Mouse (Mus musculus) retina, adult 2 months (tissue): ENCODE data around the gene Mob3b.

Source experiments
- DNase-seq: peaks from one replicate; pipeline ENCODE4 v3.0.0-alpha.2; 2012; ENCODE audit warnings: low read depth, low spot score

Gene Mob3b

DNA sequence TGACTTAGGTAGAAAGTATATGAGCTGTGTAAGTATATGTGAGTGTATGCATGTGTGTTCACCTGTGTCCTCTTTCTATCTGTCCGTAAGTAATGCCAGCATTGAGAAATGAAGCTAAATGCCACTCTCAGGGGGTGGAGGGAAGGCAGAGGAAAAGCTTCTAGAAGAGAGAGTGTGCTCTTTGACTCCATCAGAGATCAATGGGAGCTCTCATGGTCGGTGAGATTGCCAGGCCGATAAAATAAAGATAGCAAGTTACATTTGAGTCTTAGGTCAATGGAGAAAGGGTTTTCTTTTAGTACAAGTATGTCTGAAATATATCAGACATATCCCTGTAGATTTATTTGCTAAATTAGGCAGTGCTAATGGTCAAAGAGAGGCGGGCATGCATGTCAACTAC lies 9.0 kb downstream of the Mob3b start:
- DNase-seq = no peak

DNA sequence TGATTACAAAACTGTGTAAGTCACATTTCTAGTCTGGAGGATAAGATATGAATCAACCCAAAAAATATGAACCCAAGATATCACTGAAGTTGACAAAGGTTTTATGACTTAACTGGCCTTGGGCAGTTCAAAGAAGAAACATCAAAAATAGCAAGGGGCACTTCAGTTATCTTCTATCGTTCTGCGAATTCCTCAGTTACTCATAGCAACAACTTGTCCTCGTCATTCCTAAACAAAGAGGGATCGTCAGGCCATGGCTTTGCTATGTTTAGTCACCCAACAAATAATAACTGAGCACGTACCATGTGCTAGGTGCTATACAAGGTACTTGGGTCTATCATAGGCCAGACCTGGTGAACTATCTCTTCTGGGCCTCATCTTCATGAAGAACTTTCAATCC lies 10.7 kb downstream of the Mob3b start:
- no peak for DNase-seq

DNA sequence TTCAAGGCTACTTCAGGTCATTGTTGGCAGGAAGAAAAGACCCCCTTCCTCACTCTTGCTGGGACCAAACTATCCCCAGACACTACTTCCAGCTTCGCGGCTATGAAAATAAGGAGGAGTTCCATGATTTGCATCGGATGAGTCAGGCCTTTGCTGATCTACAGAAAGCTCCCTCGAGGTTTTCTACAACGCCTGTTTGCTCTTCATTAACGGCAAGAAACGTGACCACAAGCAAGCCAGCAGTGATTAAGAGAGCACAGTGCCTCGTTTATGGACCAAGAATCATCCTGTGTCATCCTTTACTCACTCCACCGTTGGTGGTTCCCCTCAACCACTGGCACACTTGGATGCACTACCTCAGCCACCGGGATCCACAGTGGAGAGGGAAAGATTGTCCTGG lies 11.6 kb downstream of the Mob3b start:
- no peak for DNase-seq

DNA sequence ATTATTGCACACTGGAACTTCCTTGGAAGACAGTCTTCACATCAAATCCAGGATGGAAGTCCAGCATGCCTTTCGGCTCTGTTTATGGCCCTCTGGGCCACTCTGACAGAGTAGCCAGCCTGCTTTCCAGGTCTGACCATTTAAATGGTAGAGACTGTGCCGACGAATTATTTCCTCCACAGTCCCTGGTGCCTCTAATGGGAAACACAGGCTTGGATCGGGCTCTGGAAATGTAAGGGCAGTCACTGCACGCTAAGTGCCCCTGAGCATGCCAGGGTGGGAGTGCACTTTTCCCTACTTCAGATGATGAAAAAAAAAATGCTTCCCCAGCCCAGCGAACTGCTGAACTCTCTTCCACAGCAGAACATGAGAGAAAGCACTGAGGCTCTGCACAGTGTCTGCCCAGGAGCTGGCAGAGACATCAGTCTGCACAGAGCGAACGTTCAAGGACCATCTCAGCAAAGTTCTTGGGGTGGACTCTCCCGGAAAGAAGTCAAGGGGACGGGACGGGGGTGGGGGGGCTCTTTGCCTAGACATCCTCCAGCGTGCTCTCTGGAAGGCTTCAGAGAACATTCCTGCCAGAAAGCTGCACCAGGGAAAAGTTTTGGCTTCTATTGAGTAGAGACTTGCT lies 13.7 kb downstream of the Mob3b start:
- no peak for DNase-seq

DNA sequence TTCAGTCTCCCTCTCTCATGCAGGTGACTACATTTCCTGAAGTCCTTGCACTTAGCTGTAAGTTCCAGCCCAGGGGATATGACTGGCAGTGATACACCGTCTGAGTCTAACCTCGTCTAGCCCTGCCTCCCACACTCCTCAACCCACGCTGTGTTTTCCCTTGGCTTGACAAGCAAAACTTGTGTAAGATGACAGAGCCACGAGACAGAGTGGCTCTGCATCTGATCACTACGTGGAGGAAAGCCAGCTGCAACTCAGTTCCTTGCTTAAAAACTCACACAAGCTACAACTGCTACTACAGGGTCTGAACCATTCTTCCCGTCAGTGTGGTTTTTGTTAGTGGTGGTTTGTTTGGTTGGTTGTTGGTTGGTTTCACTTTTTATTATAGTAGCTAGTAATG lies 17.0 kb downstream of the Mob3b start:
- no peak for DNase-seq

DNA sequence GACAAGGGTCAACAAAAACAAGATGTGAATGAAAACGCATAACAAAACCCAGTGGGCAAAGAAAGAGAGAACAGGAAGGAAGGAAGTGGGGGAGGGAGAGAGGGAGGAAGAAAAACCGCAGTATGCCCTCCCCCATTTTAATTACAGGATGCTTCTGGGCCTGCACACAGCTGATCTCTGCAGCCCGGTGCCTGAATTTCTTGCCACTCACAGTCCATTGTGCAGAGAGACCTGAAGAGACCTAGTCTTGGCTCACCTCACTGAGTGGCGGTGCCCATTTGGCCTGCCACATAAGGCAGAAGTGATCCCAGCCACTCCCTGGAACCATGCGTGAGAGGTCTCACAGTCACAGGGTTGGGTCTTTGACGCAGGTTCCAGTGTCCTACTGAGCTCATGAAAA lies 19.2 kb downstream of the Mob3b start:
- DNase-seq = no peak

DNA sequence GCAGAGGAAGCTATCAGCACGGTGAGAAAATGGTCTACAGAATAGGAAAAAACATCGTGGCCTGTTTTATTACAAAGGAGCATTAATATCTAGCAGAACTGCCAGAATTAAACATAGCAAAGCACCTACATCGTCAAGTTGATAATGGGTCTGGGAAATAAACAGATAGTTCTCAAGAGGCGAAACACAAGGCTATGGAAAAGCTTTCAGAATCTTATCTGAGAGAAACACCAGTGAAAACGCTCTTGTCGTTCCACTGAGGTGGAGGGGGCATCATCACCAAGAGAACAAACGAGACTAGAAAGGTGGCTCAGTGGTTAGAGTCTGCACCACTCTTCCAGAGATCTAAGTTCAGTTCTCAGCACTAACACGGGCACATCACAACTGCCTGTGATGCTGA lies 20.3 kb downstream of the Mob3b start:
- no peak for DNase-seq

DNA sequence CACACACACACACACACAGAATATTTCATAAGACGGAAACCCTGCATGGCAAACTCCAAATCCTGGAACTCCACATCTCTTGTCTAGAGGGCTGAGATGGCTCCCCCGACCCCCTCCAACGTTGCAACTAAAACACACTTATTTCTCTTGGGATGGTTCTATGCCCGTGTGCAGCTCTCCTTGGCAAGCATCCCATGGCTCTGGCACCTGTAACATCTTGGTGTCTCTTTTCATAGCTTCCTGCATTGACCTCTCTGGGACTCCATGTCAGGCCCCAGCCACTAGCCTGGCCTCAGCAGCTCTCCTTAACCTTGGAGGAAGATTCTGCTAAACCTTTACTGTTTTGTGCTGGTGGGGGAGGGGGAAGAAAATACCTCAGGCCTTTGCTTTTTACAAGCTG lies 21.5 kb downstream of the Mob3b start:
- DNase-seq = no peak

DNA sequence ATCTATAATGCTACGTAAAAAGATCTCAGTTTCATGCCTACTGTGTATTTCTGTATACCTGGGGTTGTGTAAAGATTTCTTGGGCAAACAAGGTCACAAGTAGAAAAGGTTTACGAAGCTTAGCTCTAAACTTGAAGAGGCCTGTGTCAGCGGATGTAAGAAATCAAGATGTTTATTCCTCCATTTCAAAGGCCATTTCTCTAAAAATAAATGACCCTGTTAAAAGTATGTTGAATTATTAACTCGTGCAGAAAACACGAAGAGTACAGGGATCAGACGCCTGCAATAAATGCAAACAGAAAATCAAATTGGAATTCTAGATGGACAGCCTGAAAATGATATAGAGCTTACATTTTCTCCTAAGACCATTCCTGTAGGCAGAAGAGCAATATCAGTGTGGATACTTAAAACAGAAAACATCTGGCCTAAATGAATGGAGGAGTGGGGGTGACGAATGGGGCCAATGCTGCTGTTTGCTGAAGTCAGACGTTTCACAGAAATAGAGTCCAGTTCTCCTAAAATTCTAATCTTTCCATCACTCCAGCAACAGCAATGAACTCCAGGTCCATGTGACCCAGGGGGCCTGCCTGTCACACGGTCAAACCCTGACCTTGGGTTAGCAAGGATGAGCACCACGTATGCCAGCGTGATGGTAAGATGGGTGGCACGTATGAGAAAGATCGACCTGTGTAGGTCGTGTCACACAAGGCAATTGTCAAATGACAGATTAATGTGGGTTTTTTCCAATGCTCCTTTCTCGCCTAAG lies 22.3 kb downstream of the Mob3b start:
- no peak for DNase-seq

DNA sequence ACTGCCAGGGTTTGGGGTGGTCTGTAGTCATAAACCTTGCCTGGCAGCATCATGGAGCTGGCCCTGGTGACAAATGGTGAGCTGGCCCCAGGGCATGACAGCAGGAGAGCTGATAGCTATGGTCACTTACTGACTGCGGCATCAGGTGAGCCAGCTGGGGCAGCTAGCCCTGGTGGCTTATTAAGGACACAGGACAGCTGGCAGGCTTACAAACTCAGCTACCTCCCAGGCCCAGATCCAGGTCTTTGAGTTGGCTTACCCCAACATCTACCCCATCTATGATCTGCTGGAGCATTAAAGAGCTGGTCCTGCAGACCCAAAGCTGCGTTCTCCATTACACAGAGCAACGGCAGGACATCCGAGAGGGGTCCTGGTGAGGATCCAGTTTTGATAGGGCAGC lies 23.9 kb downstream of the Mob3b start:
- no peak for DNase-seq

DNA sequence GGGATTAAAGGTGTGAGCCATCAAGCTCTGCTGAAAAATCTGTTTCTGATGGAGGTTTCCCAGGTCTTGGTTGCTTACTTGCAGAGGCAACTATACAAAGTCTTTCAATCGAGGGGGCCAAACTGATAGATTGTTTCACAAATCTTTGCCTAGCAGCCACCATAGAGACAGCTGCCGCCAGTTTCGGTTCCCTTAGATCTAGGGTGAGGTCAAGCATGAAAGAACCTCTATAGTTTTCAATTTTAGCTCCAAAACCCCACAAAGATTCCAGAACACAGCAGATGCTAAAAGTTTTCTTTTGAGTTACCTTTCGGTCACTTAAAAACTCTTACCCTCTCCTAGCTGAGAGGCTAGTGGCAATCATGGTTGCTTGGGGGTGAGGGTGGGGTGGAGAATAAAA lies 25.7 kb downstream of the Mob3b start:
- no peak for DNase-seq

DNA sequence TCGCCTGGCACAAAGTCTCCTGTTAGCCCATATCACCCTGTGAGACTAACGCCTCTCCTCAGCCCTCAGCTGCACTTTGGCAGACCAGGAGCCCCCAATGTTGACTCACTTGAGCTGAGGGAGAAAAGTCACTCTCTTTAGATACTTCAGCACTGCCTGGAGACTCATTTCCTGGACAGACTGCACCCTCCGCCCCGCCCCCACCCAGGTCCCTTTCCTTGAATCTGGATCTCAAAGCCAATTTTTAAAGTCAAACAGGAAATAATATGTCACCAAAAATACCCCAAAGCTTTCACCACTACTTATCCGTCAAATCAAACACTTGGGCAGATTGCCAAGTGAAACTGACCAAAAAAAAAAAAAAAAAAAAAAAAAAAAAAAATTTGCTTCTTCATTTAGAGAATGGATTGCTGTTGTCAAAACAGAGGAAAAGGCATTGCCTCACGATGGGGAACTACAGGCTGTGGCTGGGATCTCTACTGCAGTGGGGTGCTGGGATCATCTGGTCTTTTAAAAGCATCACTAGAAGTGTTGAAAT lies 26.8 kb downstream of the Mob3b start:
- DNase-seq = no peak

DNA sequence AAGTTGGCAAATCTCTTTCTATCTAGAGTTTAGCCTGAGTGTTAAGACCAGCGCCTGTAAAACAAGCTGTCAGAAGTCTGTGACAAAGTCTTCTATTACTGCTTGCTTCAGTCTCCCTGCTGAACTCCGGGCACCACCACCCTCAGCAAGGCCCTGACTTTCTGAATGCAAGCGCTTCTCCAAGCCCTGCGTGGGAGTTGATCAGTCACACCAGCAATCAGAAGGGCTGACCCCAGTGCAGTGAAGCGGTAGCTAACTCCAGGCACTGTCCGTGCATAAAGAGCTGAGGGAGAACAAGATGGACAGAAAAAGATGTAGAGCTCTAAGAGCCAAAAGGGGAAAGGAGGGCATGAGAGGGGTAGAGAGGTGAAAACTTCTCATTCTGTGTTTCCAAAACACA lies 29.5 kb downstream of the Mob3b start:
- no peak for DNase-seq

DNA sequence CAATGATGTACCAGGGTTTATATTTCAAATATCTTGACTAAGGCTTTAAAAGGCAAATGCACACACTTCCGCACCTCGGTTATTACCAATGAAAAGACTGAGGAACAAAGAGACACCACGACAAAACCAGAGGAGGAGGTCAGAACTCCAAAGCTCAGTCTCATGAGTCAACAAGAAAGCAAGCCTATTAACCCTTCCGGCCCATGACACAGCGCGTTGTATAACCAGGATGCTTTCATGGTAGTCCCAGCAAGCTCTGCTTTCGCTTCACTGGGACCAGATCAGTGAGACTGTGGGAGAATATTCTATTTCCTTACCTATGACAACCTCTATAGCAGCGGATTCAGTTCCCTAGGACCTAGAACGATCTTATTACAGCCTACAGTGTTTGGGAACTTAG lies 30.5 kb downstream of the Mob3b start:
- no peak for DNase-seq

DNA sequence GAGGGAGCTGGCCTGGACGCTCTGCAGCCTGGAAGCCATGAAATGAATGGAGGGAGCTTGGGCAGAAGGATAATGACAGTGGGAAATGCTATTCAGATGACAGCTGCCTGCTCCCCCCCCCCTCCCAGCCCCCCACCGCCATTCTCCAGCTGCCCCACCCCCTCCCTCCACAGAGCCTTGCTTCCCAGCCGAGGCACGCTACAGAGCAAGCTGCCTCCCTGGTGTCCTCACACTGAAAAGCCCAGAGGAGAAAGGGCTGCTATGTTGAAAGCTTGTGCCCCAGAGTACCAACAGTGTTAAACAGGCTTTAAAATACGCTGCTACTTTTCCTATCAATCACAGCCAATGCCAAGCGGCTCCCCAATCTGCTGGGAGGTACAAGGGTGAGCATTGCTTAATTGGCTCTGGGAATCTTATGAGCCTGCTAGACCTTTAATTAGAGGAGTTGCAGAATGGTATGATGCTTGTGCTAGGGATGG lies 31.9 kb downstream of the Mob3b start:
- DNase-seq = no peak

DNA sequence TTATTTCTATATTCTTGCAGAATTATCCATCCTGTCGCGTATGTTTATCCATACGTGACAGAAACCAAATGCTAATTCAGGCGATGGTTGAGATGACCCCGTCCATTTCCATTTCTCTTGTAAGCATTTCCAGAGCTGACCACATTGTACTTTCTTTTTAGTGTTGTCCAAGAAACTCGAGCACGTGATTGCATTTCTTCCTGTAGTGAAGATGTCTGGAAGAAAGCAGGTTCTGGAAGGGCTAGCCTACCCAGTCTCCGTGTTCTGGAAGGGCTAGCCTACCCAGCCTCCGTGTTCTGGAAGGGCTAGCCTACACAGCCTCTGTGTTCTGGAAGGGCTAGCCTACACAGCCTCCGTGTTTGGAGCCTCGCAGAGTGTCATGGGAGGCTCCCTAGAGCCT lies 33.3 kb downstream of the Mob3b start:
- no peak for DNase-seq

DNA sequence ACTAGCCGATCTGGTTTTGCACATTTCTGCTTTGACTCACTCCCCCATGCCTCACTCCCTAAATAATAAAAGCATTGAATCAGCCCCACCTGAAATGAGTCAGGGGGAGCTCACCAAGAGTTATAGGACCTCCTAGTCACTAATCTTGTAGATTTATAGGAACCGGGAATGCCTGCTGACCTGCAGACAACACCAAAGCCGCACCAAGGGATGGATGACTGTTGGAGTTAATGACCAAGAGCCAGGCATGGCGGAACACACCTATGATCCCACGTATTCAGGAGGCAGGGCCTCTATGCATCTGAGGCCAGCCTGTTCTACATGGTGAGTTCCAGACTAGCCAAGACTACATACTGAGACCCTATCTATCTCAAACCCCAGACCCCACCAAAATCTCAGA lies 34.2 kb downstream of the Mob3b start:
- no peak for DNase-seq

DNA sequence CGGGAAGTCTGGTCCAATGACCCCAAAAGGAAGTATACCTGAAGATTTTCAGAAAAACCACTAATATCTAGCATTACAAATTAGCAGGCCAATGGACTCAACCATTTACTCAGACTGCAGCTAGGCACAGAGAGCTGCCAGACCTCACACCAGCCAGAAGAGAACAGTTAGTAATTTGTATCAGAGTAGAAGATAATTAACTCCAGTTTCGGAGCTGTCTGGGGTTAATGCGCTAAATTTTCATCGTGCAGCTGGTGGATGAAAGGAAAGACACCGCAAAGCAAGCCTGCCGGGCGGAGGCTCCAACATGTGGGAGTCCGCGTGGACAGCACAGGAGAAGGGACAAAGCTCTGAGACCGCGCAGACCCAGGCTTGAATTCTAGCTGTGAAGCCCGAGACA lies 36.2 kb downstream of the Mob3b start:
- no peak for DNase-seq

DNA sequence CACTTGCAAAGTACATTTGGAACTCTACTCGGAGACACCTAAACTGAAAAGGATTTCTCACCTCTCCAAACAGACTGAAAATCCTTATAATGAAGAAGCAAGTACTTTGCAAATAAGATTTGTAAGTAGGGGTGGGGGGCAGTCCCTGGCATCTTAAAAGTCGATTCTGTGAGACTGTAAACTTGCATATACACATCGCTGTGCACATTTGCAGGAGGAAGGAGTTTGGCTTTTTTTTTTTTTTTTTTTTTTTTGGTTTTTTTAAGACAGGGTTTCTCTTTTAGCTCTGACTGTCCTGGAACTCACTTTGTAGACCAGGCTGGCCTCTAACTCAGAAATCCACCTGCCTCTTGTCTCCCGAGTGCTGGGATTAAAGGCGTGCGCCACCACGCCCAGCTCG lies 36.7 kb downstream of the Mob3b start:
- no peak for DNase-seq

DNA sequence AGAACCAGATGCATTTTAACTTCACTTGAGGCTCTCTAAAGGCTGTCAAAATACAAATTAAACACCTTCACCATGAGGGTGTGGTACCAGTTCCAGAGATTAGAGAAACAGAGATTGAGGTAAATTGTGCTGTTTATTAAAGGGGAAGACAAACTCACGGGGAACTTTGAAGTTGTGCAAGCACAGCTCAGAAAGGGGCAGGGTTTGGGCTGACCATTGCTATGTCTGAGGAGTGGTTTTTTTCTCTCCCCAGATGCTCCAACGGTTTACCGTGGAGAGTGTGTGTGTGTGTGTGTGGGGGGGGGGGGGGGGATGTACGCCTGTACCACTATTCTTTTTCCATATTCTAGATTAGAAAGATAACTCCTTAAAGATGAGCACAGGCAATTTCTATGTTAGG lies 37.1 kb downstream of the Mob3b start:
- DNase-seq = no peak

DNA sequence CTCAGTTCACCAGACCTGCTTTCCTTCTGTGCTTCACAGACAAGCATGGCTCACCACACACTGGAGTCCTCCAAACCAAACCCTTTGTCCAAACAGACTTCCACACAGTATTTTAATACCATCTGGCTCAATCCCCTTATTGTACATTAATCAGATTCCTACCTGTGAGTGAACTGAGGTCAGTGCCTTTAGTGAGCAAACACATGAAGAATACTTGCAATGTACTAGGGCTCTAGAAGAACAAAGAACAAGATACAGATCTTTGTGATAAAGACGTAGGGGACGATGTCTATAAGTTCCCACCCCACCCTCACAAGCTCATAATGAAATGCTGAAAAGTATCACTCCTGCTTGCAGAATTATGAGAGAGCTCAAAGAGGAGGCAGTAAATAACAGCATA lies 38.4 kb downstream of the Mob3b start:
- no peak for DNase-seq

DNA sequence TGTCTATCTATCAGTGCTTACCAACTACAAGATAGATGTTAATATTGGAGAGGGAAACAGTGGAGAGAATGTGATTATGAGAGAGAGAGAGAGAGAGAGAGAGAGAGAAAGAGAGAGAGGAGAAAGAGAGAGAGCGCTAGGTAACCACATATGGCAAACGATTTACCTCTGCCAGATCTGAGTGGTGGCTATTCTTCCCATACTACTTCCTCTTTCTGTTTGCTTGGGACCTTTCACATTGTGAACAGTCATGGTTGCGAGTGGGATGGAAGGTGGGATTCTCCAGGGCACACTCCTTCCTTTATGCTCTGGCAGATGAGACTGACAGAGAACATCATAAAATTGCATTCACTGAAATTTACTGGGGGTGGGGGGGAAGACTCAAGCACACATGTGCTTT lies 40.1 kb downstream of the Mob3b start:
- DNase-seq = no peak

DNA sequence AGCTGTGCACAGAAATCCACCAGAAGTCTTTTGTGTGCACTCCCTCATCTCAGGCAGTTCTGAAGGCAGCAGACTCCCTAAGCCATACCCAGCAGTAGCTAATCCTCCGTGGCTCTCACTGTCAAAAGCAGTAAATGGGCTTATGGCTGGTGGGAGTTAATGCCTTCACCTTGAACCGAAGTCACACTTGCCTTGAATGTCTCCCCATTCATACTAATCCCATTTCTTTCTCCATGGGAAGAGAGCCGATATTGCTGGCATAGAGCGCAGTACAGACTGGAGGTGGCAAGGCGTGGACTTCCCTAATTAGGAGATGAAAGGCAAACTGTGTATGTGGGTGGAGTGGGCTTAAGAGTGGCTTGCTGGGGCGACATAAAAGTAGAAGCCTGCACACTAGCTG lies 41.4 kb downstream of the Mob3b start:
- no peak for DNase-seq
